Mouse (Mus musculus) c-Kit-negative CD71-positive TER-119-positive erythroid progenitor cells, embryonic 14.5 days (primary cell): Measurements from ENCODE around the gene Map3k5.

Experiments used
- DNase-seq: peaks from one replicate; pipeline ENCODE4 v3.0.0-alpha.2; 2013; ENCODE audit warnings: low read depth, low spot score

The Map3k5 gene

DNA sequence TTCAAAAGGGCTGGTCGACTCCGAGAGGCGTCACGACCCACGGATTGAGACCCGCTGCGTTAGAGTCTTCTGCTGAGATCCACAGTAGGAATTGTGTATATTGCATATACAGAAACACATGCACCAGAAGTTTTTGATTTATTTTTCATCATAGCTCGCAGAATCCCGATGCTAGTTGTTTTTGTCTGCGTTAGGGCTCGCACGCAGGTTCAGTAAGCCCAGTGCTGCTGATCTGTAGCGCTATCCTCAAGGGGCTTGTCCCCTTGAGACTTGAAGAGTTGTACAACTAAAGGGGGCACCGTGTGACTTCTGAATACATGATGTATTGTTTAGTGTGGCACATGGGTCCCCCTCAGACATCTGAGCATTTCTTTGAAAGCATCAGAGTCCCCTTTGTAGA is 172.8 kb downstream of the Map3k5 start:
- DNase-seq = no peak

GRCm38 (mm10) chr10:20111508-20111907 is 177.2 kb downstream of the Map3k5 start:
- no peak for DNase-seq

DNA sequence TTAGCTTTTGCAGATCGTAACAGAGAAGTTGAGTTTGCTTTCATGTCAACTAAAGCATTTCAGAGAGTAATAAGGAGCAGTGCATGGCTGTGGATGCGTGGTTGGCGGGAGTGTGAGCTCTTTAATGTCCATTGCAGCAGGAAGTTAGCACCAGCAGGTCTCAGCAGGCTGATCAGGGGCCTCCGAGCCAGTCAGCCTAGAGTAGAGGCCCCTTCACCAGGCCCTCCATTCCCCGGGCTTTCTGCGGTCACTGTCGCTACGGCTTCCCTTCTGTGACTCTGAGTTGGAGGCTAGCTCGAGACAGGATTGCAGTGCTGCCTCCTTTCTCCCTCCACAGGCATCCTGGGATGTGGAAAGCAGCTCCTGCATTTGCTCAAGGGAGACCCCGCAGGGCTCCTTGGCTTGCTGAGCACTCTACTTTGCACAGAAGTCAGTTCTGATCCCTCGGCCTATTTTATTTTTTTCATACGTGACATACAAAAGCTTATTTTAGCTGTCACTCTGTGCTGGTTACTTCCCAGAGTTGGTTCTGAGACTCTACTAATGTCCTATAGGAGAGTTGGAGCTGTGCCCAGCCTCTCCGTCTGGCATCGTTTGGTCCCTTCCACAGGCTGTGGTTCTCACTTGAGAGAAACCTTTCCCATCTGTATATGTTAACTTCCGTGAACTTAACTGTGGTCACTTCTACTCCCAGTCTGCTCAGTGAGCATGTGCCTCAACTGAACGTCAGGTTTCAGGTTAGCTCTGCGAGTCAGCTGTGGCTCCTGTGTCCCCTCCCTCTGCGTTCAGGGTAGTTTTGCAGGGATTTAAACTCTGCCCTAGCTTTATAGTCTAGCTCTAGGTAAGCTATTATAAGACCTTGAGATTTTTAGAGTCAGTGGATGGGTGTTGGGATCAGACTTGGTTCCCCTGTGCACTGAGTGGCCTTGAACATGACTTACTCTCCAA is 178.0 kb downstream of the Map3k5 start:
- no peak for DNase-seq

DNA sequence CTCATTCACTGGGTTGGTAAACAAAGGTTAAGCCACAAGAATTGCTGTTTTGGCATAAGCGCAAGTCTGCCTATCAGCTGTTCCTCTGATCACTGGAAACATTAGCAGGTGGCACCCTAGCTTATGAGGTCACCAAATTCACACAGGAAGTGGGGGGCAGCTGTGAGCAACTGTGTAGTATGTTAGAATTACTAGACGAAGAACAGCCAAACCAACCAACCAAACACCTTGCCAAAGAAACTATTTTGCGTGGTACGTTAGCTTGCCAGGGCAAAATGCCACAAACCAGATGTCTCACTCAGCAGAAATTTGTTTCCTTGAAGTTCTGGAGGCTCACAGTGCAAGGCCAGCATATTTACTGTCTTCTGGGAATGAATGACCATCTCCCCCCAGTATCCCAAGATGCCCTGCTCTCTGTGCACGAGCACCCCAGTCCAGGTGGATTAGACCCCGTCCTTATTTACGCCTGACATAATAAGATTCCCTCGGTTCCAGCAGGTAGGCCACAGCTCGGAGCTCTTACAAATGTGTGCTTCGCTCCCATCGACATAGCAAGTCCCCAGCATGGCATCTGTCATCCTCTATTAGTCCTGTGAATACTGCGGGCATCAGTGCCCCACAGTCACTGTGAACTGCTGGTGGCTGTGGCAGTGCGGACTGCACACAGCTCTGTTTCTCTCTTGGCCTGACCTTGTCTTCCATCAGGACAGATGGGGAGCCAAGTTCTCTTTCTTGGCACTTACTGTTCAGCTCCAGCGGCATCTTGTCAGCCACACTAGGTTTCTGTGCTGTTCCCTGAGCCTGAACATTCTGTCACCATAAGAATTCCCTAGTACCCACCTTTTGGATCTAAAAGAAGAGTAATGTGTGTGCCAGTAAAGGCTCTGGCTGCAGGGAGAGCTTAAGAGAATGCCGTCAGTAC is 185.5 kb downstream of the Map3k5 start:
- DNase-seq = no peak

DNA sequence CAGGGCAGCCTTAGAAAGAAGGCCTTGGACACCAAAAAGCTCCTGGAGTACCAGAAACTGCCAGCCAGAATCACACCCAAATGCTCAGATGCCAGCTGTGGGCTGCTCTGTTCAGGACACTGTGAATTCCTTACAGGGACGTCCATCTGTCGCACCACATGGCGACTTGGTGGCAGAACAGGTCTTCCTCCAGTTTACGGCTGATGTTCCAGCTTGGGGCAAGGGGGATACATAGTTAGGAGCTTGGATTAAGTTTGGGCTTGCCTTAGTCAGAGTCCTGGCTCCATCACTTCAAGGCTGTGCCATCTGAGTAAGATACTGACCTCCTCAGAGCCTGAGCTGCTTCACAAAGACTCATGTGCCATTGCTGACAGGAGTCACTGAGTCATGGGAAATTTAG is 187.7 kb downstream of the Map3k5 start:
- no peak for DNase-seq

GRCm38 (mm10) chr10:20123401-20123800 is 189.1 kb downstream of the Map3k5 start:
- no peak for DNase-seq

DNA sequence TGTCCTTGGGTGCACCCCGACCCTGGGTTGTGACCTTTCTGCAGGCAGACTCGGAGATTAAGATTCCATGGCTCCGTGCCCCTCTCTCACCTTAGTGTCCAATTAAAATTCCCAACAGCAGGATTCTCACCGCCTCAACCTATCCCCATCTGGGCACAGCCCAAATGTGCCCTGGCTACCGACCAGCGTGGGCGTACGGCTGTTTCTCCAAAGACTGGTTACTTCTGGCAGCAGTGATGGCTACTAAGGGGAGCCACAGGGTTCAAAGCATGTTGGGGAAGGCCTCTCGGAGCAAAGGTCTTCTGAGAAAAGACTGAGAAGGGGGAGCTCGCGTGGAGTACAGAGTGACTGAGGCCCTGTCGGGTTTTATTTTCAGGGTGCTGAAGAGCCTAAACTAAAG is 190.3 kb downstream of the Map3k5 start:
- DNase-seq = no peak

DNA sequence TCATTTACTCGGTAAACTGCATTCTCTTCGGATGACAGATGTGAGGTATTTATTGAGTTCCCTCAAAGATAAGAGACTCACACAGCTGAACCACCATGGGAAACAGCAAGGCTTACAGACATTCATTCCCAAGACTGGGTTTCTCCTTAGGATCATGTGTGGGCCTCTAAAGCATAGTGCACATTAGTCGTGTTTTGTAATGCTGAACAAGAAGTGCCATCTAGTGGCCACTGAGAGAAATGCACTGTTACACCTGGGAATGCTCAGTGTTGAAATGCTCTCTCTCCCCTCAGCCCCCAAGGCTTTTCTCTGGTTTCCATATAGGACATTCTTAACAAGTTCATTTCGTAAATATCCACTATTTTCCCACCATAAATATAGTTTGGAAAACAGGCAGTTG is 191.0 kb downstream of the Map3k5 start:
- peak; percentile 29 for DNase-seq

DNA sequence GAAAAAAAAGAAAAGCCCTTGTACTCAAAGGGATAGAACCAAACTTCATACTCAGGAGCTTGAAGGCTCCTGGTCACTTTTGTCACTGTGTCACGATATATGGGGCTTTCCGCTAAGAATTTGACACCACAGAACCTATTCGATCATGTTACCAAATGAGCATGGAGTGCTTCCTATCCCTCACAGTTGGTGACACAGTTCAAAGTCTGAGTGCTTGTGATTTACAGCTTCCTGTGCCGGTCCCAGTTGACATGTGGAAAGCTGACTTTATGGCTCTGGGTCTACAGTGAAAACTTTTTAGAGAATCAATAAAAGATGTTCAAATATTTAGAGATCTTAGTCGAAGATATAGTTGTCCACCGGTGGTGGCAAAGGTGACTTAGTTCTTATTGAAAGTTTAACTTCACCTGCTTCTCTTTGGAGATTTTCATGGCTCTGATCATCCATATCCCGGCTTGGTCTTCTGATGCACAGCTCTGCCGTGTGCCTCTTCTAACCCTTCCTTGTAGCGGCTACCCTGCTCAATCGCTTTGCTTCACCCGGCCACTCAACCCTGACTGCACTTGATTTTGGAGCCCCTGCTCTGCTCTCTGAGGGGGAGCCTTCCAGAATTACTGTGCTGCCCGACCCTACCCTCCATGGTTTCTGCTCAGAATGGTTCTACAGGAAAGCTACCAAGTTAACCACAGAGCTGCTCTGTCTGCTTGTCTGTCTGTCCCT is 198.8 kb downstream of the Map3k5 start:
- DNase-seq = no peak

GRCm38 (mm10) chr10:20135350-20136058 is 201.2 kb downstream of the Map3k5 start:
- DNase-seq = no peak

GRCm38 (mm10) chr10:20136505-20136904 is 202.2 kb downstream of the Map3k5 start:
- no peak for DNase-seq

GRCm38 (mm10) chr10:20141376-20141775 is 207.1 kb downstream of the Map3k5 start:
- no peak for DNase-seq

DNA sequence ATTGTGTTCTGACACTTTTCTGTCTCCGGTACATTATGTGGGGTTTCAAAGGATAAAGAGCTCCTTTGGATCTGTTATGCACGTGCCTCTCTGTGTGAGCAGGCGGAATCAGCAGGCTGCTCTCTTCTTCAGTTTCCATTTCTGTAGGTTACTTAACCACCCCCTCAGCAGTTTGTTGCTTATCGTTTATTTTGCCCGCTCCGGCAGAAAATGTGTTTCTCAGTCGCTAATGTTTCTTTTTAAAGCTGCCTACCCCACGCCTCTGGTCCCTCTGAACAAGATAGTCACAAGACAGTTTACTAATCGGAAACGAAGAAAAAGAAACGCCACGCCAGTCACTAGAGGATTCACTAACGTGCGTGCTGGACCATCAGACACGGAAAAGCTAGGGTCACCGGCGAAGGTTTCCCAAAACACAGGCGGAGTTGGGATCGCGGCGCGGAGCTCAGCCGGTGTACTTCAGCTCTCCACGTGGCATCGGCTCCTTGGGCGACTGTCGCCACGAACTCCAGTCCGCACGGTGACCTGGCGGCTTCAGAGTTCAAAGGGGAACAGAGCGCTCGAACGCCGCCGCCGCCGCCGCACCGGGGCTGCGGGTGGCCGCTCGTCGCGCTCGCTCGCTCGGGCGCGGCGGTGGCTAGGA is 214.0 kb downstream of the Map3k5 start, which contains the start of gene Map7:
Gene Map7 (plus strand): TSS at position 342 of the 643 bp plus-strand sequence.
- DNase-seq = no peak

- DNase-seq = no peak
These were observed 214.5 kb downstream of the Map3k5 start for GRCm38 (mm10) chr10:20148773-20149120.

- DNase-seq = no peak
These were observed 215.0 kb downstream of the Map3k5 start for GRCm38 (mm10) chr10:20149121-20149834.

DNA sequence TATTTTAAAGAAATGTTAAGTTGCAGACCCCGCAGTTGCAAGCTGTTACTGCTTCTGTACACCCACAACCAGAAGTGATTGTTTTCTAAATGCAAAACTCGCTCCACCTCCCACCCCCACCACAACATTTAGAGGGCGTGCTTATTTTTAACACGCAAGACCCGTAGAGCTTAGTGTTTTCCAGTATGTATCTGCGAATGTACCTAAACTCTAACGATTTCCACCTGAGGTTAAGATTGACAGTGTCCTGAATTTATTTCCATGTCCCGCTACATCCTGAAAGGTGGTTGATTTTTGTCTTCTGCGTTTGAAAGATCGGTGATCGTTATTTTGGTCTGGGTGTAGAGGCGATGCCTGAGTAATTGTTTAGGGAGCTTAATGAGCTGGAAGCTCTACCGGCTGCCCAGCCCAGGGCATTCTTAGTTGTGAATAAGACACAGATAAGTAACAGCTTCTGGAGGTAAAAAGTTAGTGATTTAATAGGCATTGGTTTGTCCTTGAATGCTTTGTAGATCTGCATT is 215.6 kb downstream of the Map3k5 start:
- no peak for DNase-seq

GRCm38 (mm10) chr10:20152131-20152530 is 217.9 kb downstream of the Map3k5 start:
- DNase-seq = no peak

GRCm38 (mm10) chr10:20153507-20153906 is 219.2 kb downstream of the Map3k5 start:
- no peak for DNase-seq

- no peak for DNase-seq
These were observed 221.1 kb downstream of the Map3k5 start for GRCm38 (mm10) chr10:20155401-20155800.
